Mouse (Mus musculus): Measurements from ENCODE around the gene Med14.

GRCm38 (mm10) chrX:12791674-12792340 is 29.9 kb upstream of the Med14 start:
- TF ChIP-seq CTCF (IDR thresholded peaks at IDR 0.05; ENCODE audit: low read depth, low read length): no peak
- no peak for TF ChIP-seq POLR2A (IDR thresholded peaks at IDR 0.05; ENCODE audit: extremely low read depth, insufficient read depth, low read length)

Data from liver, adult 2 months (tissue).